Mouse (Mus musculus): Measurements from ENCODE around the gene Abcc5. TPM values are rescaled to one million over a fixed set of nuclear protein-coding genes. Genes with fewer than 3 reads are reported as not detected.

Abcc5 gene
- polyA plus RNA-seq, 1 experiment from 2014 or later, result 142 TPM

DNA sequence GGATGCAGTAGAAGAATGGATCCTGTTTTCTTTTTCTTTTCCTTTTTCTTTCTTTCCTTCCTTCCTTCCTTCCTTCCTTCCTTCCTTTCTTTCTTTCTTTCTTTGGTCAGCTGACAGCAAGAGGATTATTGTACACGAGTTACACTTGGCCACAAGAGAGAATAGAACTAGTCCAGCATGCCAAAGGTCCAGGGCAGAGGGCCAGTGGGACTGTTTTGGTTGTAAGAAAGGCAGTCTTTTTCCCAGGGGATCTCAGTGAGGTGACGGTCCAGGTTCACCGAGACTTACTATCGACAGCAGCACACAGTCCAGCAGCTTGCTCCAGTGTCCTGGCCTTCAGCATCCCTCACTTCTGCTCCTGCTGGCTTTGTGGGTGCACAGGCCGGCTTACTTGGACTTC, 97.9 kb downstream of the Abcc5 start:
- WGBS, result 92% methylated on average over 5 of the region's 5 CpGs
- no peak overlapping the region for H3K4me2 ChIP-seq

DNA sequence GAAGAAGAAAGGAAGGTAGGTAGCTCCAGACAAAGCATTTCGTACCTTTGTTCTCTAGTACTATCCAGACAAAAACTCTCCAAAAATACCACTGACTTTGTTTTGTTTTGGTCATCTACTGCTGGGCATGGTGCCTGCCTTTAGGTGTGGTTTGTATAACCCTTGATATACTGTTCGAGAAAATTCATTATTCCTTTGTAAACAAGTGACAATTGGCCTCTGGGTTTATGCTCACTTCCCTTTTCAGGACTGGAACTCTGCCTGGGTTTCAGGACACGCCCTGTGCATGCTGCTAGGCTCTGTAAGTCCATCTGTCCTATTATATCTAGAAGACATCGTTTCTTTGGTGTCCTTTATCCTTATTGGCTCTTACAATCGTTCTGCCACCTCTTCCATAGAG, 100.9 kb downstream of the Abcc5 start, which contains the start of gene Cyp2ab1:
Gene Cyp2ab1 (minus strand): TSS at position 119 of the 400 bp plus-strand sequence.
- no peak within 1 kb of the TSS for H3K27ac ChIP-seq
- no peak for ATAC-seq (ENCODE audit: low FRiP score)
- no peaks in the 10 kb centered on the region for H3K4me1 ChIP-seq (replicated peaks)
- peaks cover 24% of the 10 kb centered on the region for H3K36me3 ChIP-seq
- no peaks in the 10 kb centered on the region for H3K9me3 ChIP-seq
- WGBS, result 79% methylated on average over 5 of the region's 5 CpGs
- H3K4me3 ChIP-seq, result no peak within 1 kb of the TSS
- no peaks in the 10 kb centered on the region for H3K27me3 ChIP-seq
- no peak within 1 kb of the TSS for H3K4me2 ChIP-seq
- H3K9ac ChIP-seq, result no peak within 1 kb of the TSS

More for the DNA sequence above, 97.9 kb downstream of the Abcc5 start:
- no peaks in the 10 kb centered on the region for H3K9me3 ChIP-seq
- no peak overlapping the region for H3K9ac ChIP-seq
- H3K27me3 ChIP-seq, result no peaks in the 10 kb centered on the region
- peaks cover 52% of the 10 kb centered on the region for H3K36me3 ChIP-seq
- no peak for ATAC-seq (ENCODE audit: low FRiP score)
- H3K4me3 ChIP-seq, result no peak overlapping the region
- H3K27ac ChIP-seq, result no peak overlapping the region
- no peaks in the 10 kb centered on the region for H3K4me1 ChIP-seq (replicated peaks)

DNA sequence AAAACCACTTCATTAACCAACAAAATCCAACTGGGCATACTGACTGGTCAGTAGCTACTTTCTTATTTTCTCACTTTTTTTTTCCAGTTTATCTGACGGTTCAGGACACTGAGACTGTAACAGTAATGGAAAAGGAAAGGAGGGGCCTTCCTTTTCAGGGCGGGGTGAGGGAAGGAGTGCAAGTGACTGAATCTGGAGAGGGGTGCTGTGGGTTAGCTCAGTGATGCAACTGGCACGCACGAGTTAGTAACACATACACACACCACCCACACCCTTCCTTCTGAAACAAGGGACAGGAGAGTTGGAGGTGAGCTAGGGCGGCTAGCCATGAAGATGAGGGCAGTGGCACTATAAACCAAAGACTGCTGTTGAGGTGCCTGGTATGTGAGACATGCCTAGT, 102.3 kb downstream of the Abcc5 start:
- Histone ChIP-seq H3K4me1 (replicated peaks) (no peaks in the 10 kb centered on the region), H3K27ac (no peak overlapping the region), H3K27me3 (no peaks in the 10 kb centered on the region), H3K36me3 (peaks cover 11% of the 10 kb centered on the region), H3K9me3 (no peaks in the 10 kb centered on the region), H3K4me2 (no peak overlapping the region), H3K4me3 (no peak overlapping the region), H3K9ac (no peak overlapping the region)
- 81% methylated on average over 5 of the region's 5 CpGs for WGBS
- no peak for ATAC-seq (ENCODE audit: low FRiP score)

DNA sequence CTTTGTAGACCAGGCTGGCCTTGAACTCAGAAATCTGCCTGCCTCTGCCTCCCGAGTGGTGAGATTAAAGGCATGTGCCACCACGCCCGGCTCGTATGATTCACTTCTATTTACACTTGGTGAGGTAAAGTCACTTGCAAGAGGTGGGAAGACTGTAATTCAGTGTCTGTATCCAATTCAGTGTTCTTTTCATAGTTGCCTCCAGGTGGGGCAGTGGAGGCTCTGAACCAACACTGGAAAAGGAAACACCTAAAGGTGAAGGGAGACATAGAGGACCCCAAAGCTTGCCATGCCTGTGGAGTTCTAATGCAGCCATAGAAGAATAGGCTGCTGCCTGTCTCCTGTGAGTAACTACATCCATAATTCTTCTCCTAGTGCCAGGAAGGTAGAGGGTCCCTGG, 103.9 kb downstream of the Abcc5 start:
- H3K9me3 ChIP-seq, result no peaks in the 10 kb centered on the region
- H3K27me3 ChIP-seq, result no peaks in the 10 kb centered on the region
- 89% methylated on average over 4 of the region's 4 CpGs for WGBS
- H3K4me1 ChIP-seq (replicated peaks), result no peaks in the 10 kb centered on the region
- no peak for ATAC-seq (ENCODE audit: low FRiP score)
- H3K27ac ChIP-seq, result no peak overlapping the region
- H3K4me2 ChIP-seq, result no peak overlapping the region
- H3K36me3 ChIP-seq, result no peaks in the 10 kb centered on the region
- H3K4me3 ChIP-seq, result no peak overlapping the region
- H3K9ac ChIP-seq, result no peak overlapping the region

DNA sequence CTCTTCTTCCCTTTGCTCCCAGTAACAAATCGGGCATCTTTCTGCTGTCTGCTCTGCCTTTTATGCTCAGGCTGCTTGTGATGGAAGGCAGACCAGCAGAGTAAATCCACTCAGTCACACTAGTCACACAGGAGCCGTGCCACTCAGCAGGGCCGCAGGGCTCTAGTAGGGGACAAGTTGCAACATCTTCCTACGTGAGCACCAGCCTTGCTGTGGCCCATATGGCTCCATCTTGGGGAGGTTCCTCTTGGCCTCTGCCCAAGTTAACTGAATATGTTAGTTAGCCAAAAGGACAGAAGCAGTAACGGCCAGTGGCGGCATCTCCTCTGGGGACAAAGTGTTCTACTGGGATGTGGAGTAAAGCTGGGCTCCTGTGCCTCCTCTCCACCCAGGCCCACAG, 109.4 kb downstream of the Abcc5 start:
- Histone ChIP-seq H3K4me2 (no peak overlapping the region), H3K9ac (no peak overlapping the region), H3K9me3 (no peaks in the 10 kb centered on the region), H3K27ac (no peak overlapping the region), H3K4me3 (no peak overlapping the region), H3K4me1 (replicated peaks) (no peaks in the 10 kb centered on the region), H3K27me3 (no peaks in the 10 kb centered on the region), H3K36me3 (no peaks in the 10 kb centered on the region)
- WGBS, result 89% methylated on average over 6 of the region's 6 CpGs
- ATAC-seq (ENCODE audit: low FRiP score), result no peak

DNA sequence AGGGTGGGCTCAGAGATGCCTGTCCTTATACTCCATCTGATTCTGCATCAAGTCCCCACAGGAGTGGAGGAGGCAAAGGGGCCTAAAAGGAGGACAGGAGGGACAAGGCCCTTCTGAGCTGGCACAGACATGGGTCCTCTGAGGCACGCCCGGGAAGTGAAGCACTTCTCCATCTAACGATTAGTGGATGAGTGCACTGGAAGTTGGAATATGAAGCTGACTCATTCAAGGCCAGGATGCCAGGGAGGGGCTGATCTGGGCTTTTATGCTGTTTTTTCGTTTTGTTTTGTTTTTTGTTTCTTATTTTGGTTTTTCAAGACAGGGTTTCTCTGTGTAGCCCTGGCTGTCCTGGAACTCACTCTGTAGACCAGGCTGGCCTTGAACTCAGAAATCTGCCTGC, 110.9 kb downstream of the Abcc5 start:
- Histone ChIP-seq H3K4me3 (no peak overlapping the region), H3K27ac (no peak overlapping the region), H3K4me1 (replicated peaks) (no peaks in the 10 kb centered on the region), H3K27me3 (no peaks in the 10 kb centered on the region), H3K4me2 (no peak overlapping the region), H3K9ac (no peak overlapping the region), H3K9me3 (no peaks in the 10 kb centered on the region), H3K36me3 (no peaks in the 10 kb centered on the region)
- ATAC-seq (ENCODE audit: low FRiP score), result no peak
- WGBS, result 92% methylated on average over 4 of the region's 4 CpGs

DNA sequence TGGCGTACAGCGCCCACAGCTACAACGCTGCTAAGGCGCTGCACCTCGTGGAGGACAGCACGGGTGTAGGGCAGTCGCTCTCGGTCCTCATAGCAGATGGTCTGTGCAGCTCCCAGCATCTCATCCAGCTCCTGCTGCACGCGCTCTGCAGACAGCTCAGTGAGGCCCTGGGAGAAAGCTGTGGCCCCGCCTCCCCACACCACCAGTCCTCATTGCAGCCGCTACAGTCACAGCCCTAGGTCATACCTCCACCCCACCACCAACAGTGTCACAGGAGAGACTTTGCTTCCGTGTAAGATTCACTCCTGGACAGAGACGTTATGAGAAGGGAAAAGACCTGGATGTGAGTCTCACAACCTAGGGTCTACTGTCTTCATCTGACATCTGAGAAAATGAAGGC, 113.9 kb downstream of the Abcc5 start:
- ATAC-seq (ENCODE audit: low FRiP score), result no peak
- WGBS, result 76% methylated on average over 14 of the region's 14 CpGs
- Histone ChIP-seq H3K9ac (no peak overlapping the region), H3K27ac (no peak overlapping the region), H3K4me1 (replicated peaks) (no peaks in the 10 kb centered on the region), H3K9me3 (no peaks in the 10 kb centered on the region), H3K36me3 (no peaks in the 10 kb centered on the region), H3K4me3 (no peak overlapping the region), H3K27me3 (no peaks in the 10 kb centered on the region), H3K4me2 (no peak overlapping the region)

DNA sequence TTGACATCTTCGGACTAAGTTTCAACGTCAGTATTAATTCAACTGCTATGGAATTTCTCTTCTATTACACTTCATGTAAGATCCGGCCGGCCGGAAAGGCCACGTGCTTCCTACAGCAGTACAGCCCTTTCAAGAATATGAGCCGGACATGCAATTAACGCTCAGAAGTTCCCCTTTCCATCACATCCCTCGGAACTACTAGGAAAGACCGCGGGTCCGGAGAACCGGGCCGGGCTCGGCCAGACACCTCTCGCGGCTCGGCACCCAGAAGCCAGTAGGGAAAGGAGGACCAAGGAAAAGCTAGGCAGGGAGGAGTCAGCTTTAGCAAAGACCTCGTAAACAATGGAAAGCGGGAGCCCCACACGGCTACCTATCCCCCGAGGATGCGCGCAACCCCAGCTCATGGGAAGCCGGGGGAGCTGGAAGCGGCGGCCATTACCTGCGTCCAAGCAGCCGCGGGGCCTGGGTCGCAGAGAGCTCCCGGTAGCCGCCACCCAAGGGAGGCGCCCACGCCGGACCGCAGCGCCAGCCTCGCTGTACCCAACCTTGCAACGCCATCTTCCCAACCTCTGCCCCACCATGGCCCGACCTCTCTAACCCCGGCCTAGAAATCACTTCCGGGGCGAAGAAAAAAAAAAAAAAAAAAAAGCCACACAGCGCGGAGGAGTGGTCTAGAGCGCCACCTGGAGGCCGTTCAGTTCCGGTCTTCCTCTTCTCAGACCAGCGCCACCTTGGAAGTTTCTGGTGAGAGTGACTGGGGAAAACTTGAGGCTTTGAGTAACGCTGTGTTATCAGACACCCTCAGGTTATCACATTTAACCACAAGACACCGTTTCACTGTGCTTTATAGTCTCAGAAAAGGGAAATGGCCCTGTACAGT, 124.2 kb downstream of the Abcc5 start, which contains the start of gene Parl:
Gene Parl (minus strand): TSS at position 618 of the 880 bp plus-strand sequence.
- H3K4me1 ChIP-seq (replicated peaks), result peaks cover 25% of the 10 kb centered on the region
- H3K36me3 ChIP-seq, result peaks cover 7% of the 10 kb centered on the region
- H3K27ac ChIP-seq, result peak within 1 kb of the TSS; percentile 71
- under 1% methylated on average over 52 of the region's 52 CpGs for WGBS
- peak within 1 kb of the TSS; percentile 84 for H3K9ac ChIP-seq
- peak; percentile 94 for ATAC-seq (ENCODE audit: low FRiP score)
- peak within 1 kb of the TSS; percentile 95 for H3K4me3 ChIP-seq
- peak within 1 kb of the TSS; percentile 88 for H3K4me2 ChIP-seq
- H3K9me3 ChIP-seq, result no peaks in the 10 kb centered on the region
- no peaks in the 10 kb centered on the region for H3K27me3 ChIP-seq

DNA sequence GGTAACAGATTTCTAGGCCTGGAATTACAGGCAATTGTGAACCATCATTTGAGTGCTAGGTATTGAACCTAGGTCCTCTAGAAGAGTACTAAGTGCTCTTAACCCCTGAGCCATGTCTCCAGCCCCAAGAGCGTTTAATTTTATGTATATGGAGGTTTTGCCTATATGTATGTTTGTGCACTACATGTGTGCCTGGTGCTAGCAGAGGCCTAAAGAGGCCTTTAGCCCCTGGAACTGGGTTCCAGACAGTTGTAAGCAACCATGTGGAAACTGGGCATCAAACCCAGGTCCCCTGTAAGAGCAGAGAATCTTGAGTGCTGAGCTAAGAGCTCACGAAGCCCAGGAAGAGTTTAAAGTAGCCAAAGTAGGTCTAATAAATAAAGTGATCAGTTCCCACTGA, 126.1 kb downstream of the Abcc5 start:
- H3K9ac ChIP-seq, result 0 out of 2 replicates have a peak overlapping the region, but pooled peaks have one; percentile 6
- H3K36me3 ChIP-seq, result peaks cover 23% of the 10 kb centered on the region
- H3K4me1 ChIP-seq (replicated peaks), result peaks cover 25% of the 10 kb centered on the region
- peak overlapping the region; percentile 16 for H3K4me2 ChIP-seq
- ATAC-seq (ENCODE audit: low FRiP score), result no peak
- no peaks in the 10 kb centered on the region for H3K27me3 ChIP-seq
- no peaks in the 10 kb centered on the region for H3K9me3 ChIP-seq
- H3K27ac ChIP-seq, result no peak overlapping the region
- WGBS, result 97% methylated on average over 2 of the region's 2 CpGs
- no peak overlapping the region for H3K4me3 ChIP-seq

Other genes starting within 250 kb of the Abcc5 start
- gene Map6d1, start 185.0 kb downstream of the Abcc5 start, polyA plus RNA-seq (2015; fragmentation: Nextera tagmentation; extraction: Ambion mirVana), result 2.9 and 3.1 TPM in 2 replicates
- gene Parl, start 124.0 kb downstream of the Abcc5 start, polyA plus RNA-seq (2015; fragmentation: Nextera tagmentation; extraction: Ambion mirVana), result 79.2 and 82.5 TPM in 2 replicates
- not detected in 2 replicates for gene Cyp2ab1, start 101.0 kb downstream of the Abcc5 start, polyA plus RNA-seq (2015; fragmentation: Nextera tagmentation; extraction: Ambion mirVana)
- 99.5 and 100 TPM in 2 replicates for gene Eif2b5, start 72.4 kb upstream of the Abcc5 start, polyA plus RNA-seq (2015; fragmentation: Nextera tagmentation; extraction: Ambion mirVana)
- 40.7 and 43.5 TPM in 2 replicates for gene Dvl3, start 90.6 kb upstream of the Abcc5 start, polyA plus RNA-seq (2015; fragmentation: Nextera tagmentation; extraction: Ambion mirVana)
- 1,101 and 1,130 TPM in 2 replicates for gene Ap2m1, start 109.1 kb upstream of the Abcc5 start, polyA plus RNA-seq (2015; fragmentation: Nextera tagmentation; extraction: Ambion mirVana)
- 81.2 and 85.0 TPM in 2 replicates for gene Abcf3, start 122.2 kb upstream of the Abcc5 start, polyA plus RNA-seq (2015; fragmentation: Nextera tagmentation; extraction: Ambion mirVana)
- gene Vwa5b2, start 163.1 kb upstream of the Abcc5 start, polyA plus RNA-seq (2015; fragmentation: Nextera tagmentation; extraction: Ambion mirVana), result 13.1 and 14.1 TPM in 2 replicates
- gene Eef1akmt4, start 185.2 kb upstream of the Abcc5 start, polyA plus RNA-seq (2015; fragmentation: Nextera tagmentation; extraction: Ambion mirVana), result 13.4 and 15.1 TPM in 2 replicates
- gene Gm49333, start 185.2 kb upstream of the Abcc5 start, polyA plus RNA-seq (2015; fragmentation: Nextera tagmentation; extraction: Ambion mirVana), result not detected in 2 replicates
- 41.3 and 43.3 TPM in 2 replicates for gene Alg3, start 185.3 kb upstream of the Abcc5 start, polyA plus RNA-seq (2015; fragmentation: Nextera tagmentation; extraction: Ambion mirVana)
- gene Camk2n2, start 194.9 kb upstream of the Abcc5 start, polyA plus RNA-seq (2015; fragmentation: Nextera tagmentation; extraction: Ambion mirVana), result 23.1 and 24.9 TPM in 2 replicates
- gene Ece2, start 203.4 kb upstream of the Abcc5 start, polyA plus RNA-seq (2015; fragmentation: Nextera tagmentation; extraction: Ambion mirVana), result 11.2 and 11.7 TPM in 2 replicates
- 363 and 367 TPM in 2 replicates for gene Psmd2, start 225.3 kb upstream of the Abcc5 start, polyA plus RNA-seq (2015; fragmentation: Nextera tagmentation; extraction: Ambion mirVana)
- 150 and 151 TPM in 2 replicates for gene Eif4g1, start 241.9 kb upstream of the Abcc5 start, polyA plus RNA-seq (2015; fragmentation: Nextera tagmentation; extraction: Ambion mirVana)